Mouse (Mus musculus): ENCODE data around the gene Gipc3. TPM values are rescaled to one million over a fixed set of nuclear protein-coding genes. Genes with fewer than 3 reads are reported as not detected.
A peak's percentile ranks its signal among the peaks of the same experiment; 100 is the strongest.

The Gipc3 gene
- polyA plus RNA-seq, 1 experiment: 0.10 TPM

DNA sequence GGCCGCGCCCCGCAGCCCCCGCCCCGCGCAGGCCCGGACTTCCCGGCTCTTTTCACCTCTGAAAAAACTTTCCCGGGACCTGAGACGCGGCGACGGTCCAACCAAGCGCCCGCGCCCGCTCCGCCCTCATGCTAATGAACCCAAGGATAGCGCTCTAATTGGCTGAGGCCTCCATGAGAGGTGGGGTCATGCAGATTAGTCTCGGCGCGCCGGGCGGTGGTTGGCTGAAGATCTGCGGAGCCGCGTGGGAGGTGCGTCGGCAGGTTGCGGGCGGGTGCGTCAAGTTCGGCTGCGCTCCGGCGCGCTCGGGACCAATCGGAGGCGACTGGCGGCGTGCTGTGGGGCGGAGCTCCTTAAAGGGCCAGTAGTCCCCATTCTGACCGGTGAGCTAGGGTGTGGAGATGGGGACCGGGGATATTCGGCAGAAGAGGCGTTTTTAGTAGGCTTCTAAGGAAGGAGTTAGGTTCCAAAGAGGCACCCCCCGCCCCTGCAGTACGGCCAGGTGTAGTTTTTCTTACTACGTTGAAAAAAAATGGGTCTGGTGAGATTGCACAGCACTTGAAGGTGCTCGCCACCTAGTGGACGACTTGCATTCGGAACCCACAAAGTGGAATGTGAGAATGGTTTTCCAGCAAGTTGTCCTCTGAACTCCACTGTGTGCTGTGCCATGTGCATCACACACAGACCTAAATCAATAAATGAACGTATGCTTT, 7.4 kb upstream of the Gipc3 start, which contains the start of gene Hmg20b:
TSS of gene Hmg20b (minus strand) at position 130 of the 713 bp plus-strand sequence.
- Histone ChIP-seq H3K4me3 (peak within 1 kb of the TSS; percentile 69), H3K4me2 (ENCODE audit: low read depth) (peak within 1 kb of the TSS; percentile 100), H3K79me2 (ENCODE audit: control insufficient read depth, insufficient read depth) (no peaks in the 10 kb centered on the region), H3ac (ENCODE audit: control insufficient read depth, insufficient read length) (peak within 1 kb of the TSS; percentile 29), H3K36me3 (ENCODE audit: control insufficient read depth, insufficient read depth) (peaks cover 9% of the 10 kb centered on the region), H3K27me3 (ENCODE audit: control insufficient read depth, insufficient read depth, insufficient read length) (no peaks in the 10 kb centered on the region)
- TF ChIP-seq MAX (IDR thresholded peaks at IDR 0.05; ENCODE audit: low read depth): no peak
- TF ChIP-seq MYOD1 (IDR thresholded peaks at IDR 0.05; ENCODE audit: control insufficient read depth in 1 of 3, insufficient read length in 2 of 3, low read depth in 2 of 3): no peak
- peak; percentile 18 for TF ChIP-seq POLR2A (IDR thresholded peaks at IDR 0.05; ENCODE audit: insufficient read length, low read depth)
- TF ChIP-seq REST (IDR thresholded peaks at IDR 0.05; ENCODE audit: insufficient read depth, insufficient read length): no peak
- no peak for TF ChIP-seq TCF12 (IDR thresholded peaks at IDR 0.05; ENCODE audit: insufficient read depth, poor library complexity, severe bottlenecking)

DNA sequence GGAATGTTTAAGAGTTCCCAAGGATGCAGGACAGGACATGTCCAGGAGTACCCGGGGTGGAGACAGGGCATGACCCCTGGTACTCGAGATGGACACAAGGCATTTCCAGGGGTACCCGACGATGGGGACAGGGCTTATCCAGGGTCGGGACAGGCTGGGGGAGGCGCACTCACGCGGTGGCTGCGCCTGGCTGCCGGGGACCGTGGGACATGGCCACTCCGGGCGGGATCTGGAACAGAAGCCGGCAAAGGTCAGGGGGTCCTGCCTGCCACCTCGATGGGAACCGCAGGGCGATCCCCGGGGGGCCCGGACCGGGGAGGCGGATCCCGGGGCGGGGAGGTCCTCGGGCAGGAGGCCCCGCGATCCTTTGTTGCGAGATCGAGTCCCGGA, 6.9 kb upstream of the Gipc3 start:
- TF ChIP-seq E2F4 (IDR thresholded peaks at IDR 0.05; ENCODE audit: insufficient read depth) (no peak), POLR2A (IDR thresholded peaks at IDR 0.05; ENCODE audit: insufficient read length, low read depth) (peak; percentile 44), MAX (IDR thresholded peaks at IDR 0.05; ENCODE audit: low read depth) (no peak), REST (IDR thresholded peaks at IDR 0.05; ENCODE audit: insufficient read depth, insufficient read length) (no peak), SRF (IDR thresholded peaks at IDR 0.05; ENCODE audit: control insufficient read depth, insufficient read length, low read depth) (peak; percentile 4)
- H3ac ChIP-seq (ENCODE audit: control insufficient read depth, insufficient read length): peak overlapping the region; percentile 29
- H3K79me2 ChIP-seq (ENCODE audit: control insufficient read depth, insufficient read depth): no peaks in the 10 kb centered on the region
- peak overlapping the region; percentile 100 for H3K4me2 ChIP-seq (ENCODE audit: low read depth)
- no peaks in the 10 kb centered on the region for H3K27me3 ChIP-seq (ENCODE audit: control insufficient read depth, insufficient read depth, insufficient read length)
- H3K4me3 ChIP-seq: peak overlapping the region; percentile 69
- H3K36me3 ChIP-seq (ENCODE audit: control insufficient read depth, insufficient read depth): peaks cover 9% of the 10 kb centered on the region

DNA sequence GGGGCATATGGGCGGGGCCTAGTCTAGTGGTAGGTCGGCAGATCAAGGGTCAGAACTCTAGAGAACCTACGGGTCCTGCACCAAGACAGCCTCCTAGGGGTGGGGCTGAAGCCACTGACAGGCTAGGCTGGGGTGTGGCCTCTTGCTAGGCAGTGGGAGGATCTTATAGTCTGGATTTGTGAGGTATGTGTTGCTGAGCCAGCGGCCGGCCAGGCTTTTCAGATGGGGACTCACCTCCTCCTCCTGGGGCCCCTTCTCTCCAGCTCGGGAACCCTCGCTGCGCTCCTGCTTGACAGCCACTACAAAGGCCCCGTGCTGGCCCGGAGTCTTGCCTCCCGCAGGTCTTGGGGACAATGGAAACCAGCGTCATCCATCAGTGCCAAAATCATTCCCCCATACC, 6.1 kb upstream of the Gipc3 start:
- TF ChIP-seq MAX (IDR thresholded peaks at IDR 0.05; ENCODE audit: low read depth) (no peak), USF1 (IDR thresholded peaks at IDR 0.05; ENCODE audit: low read depth) (no peak), TCF12 (IDR thresholded peaks at IDR 0.05; ENCODE audit: insufficient read depth, poor library complexity, severe bottlenecking) (no peak), TCF3 (IDR thresholded peaks at IDR 0.05; ENCODE audit: insufficient read length, low read depth) (no peak), POLR2A (IDR thresholded peaks at IDR 0.05; ENCODE audit: insufficient read length, low read depth) (no peak), MYOG (IDR thresholded peaks at IDR 0.05; ENCODE audit: control insufficient read depth in 1 of 3, insufficient read depth in 1 of 3, insufficient read length in 2 of 3, low read depth in 2 of 3) (no peak), MYOD1 (IDR thresholded peaks at IDR 0.05; ENCODE audit: control insufficient read depth in 1 of 3, insufficient read length in 2 of 3, low read depth in 2 of 3) (no peak), SRF (IDR thresholded peaks at IDR 0.05; ENCODE audit: control insufficient read depth, insufficient read length, low read depth) (no peak), POLR2AphosphoS2 (IDR thresholded peaks at IDR 0.05; ENCODE audit: insufficient read length, low read depth) (no peak), REST (IDR thresholded peaks at IDR 0.05; ENCODE audit: insufficient read depth, insufficient read length) (no peak), E2F4 (IDR thresholded peaks at IDR 0.05; ENCODE audit: insufficient read depth) (no peak), CEBPB (IDR thresholded peaks at IDR 0.05; ENCODE audit: insufficient read depth, poor library complexity, severe bottlenecking) (no peak)
- Histone ChIP-seq H3K27me3 (ENCODE audit: control insufficient read depth, insufficient read depth, insufficient read length) (no peaks in the 10 kb centered on the region), H3K79me2 (ENCODE audit: control insufficient read depth, insufficient read depth) (no peaks in the 10 kb centered on the region), H3K36me3 (ENCODE audit: control insufficient read depth, insufficient read depth) (peaks cover 9% of the 10 kb centered on the region), H3ac (ENCODE audit: control insufficient read depth, insufficient read length) (peak overlapping the region; percentile 29), H3K4me2 (ENCODE audit: low read depth) (peak overlapping the region; percentile 100), H3K4me3 (peak overlapping the region; percentile 69)

DNA sequence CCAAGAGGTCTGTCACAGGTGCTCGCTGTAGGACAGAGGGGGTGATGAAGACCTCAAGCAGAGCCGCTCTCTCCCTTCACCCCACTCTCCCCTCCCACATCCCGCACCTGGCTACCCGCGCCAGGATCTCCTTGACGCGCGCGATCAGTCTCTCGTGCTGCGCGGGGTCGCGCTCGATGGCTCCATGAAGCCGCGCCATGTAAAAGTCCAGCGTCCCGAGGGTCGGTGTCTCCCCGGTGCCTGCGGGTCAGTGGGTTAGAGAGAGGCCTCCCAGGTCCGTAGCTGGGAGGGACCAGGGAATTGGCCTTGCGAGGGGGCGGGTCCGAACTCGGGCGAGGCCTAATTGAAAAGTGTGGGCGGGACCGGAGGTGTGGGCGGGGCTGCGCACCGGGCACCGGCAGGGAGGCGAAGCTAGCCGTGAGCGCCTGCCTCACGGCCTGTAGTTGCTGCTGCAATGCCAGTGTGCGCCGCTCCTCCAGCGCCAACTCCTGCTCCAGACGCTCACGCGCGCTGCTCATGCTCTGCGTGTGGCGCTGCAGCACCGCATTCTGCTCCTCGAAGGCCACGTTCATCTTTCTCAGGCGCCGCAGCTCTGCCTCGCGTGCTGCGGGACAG, 3.5 kb upstream of the Gipc3 start:
- Histone ChIP-seq H3K4me3 (no peak overlapping the region), H3K36me3 (ENCODE audit: control insufficient read depth, insufficient read depth) (peaks cover 9% of the 10 kb centered on the region), H3K79me2 (ENCODE audit: control insufficient read depth, insufficient read depth) (no peaks in the 10 kb centered on the region), H3ac (ENCODE audit: control insufficient read depth, insufficient read length) (no peak overlapping the region), H3K4me2 (ENCODE audit: low read depth) (no peak overlapping the region), H3K27me3 (ENCODE audit: control insufficient read depth, insufficient read depth, insufficient read length) (peaks cover 12% of the 10 kb centered on the region)
- TF ChIP-seq TCF12 (IDR thresholded peaks at IDR 0.05; ENCODE audit: insufficient read depth, poor library complexity, severe bottlenecking) (no peak), POLR2AphosphoS2 (IDR thresholded peaks at IDR 0.05; ENCODE audit: insufficient read length, low read depth) (peak; percentile 41)

DNA sequence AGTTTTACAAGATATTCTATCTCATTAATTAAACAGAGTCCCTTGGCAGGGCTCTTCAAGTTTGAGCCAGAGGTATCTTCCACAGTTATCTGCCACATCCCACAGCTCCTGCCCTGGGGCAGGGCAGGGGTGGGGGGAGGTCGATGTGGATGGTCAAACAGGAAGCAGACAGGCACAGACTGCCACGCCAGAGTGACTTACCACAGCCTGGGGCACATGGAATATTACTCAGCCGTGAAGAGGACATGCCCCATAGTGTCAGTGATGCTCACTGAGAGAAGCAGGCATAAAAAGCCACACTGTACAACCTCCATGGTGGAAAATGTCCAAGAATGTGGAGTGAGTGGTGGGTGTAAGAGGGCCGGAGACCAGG, 2.1 kb upstream of the Gipc3 start:
- Histone ChIP-seq H3ac (ENCODE audit: control insufficient read depth, insufficient read length) (no peak overlapping the region), H3K27me3 (ENCODE audit: control insufficient read depth, insufficient read depth, insufficient read length) (peaks cover 12% of the 10 kb centered on the region), H3K36me3 (ENCODE audit: control insufficient read depth, insufficient read depth) (peaks cover 9% of the 10 kb centered on the region), H3K79me2 (ENCODE audit: control insufficient read depth, insufficient read depth) (no peaks in the 10 kb centered on the region), H3K4me3 (no peak overlapping the region), H3K4me2 (ENCODE audit: low read depth) (no peak overlapping the region)
- TF ChIP-seq POLR2AphosphoS2 (IDR thresholded peaks at IDR 0.05; ENCODE audit: insufficient read length, low read depth) (peak; percentile 44), REST (IDR thresholded peaks at IDR 0.05; ENCODE audit: insufficient read depth, insufficient read length) (no peak)
